Mouse (Mus musculus): ENCODE results near the gene Asna1. TPM values are rescaled to one million over a fixed set of nuclear protein-coding genes. Genes with fewer than 3 reads are reported as not detected.
A peak's percentile ranks its signal among the peaks of the same experiment; 100 is the strongest.

Asna1 gene
- total and polyA plus RNA-seq, 2 experiments from 2014 or later, result 136 to 153 TPM

- no peaks in the 10 kb centered on the region for H3K4me1 ChIP-seq (ENCODE audit: insufficient read depth)
- DNase-seq (peak; percentile 79), ATAC-seq (peak; percentile 89)
- peaks cover 30% of the 10 kb centered on the region for H3K27me3 ChIP-seq (ENCODE audit: insufficient read depth, low read length)
- H3K4me2 ChIP-seq (ENCODE audit: low read depth), result peak overlapping the region; percentile 62
- H3K27ac ChIP-seq (ENCODE audit: low read depth, low read length), result no peak overlapping the region
- peak overlapping the region; percentile 35 for H3K4me3 ChIP-seq (ENCODE audit: low read depth, low read length)
- peak overlapping the region; percentile 47 for H3K9ac ChIP-seq
- H3K9me3 ChIP-seq (ENCODE audit: low read length), result no peaks in the 10 kb centered on the region
- H3K36me3 ChIP-seq (ENCODE audit: insufficient read depth), result peaks cover 16% of the 10 kb centered on the region
- WGBS, result 5% methylated on average over 25 of the region's 26 CpGs
- peak; percentile 79 for TF ChIP-seq CTCF (IDR thresholded peaks at IDR 0.05; ENCODE audit: low read depth)
Measured at GRCm38 (mm10) chr8:85013230-85013840, 11.7 kb downstream of the Asna1 start.

- Histone ChIP-seq H3K27me3 (ENCODE audit: insufficient read depth, low read length) (peaks cover 30% of the 10 kb centered on the region), H3K4me3 (ENCODE audit: low read depth, low read length) (no peak overlapping the region), H3K4me2 (ENCODE audit: low read depth) (no peak overlapping the region), H3K9me3 (ENCODE audit: low read length) (no peaks in the 10 kb centered on the region), H3K4me1 (ENCODE audit: insufficient read depth) (no peaks in the 10 kb centered on the region), H3K9ac (no peak overlapping the region), H3K36me3 (ENCODE audit: insufficient read depth) (no peaks in the 10 kb centered on the region), H3K27ac (ENCODE audit: low read depth, low read length) (no peak overlapping the region)
- 18% methylated on average over 28 of the region's 28 CpGs for WGBS
- no peak for DNase-seq
- no peak for ATAC-seq
- TF ChIP-seq CTCF (IDR thresholded peaks at IDR 0.05; ENCODE audit: low read depth), result no peak
Measured at GRCm38 (mm10) chr8:85011242-85011641, 13.8 kb downstream of the Asna1 start.

GRCm38 (mm10) chr8:85007686-85008085, 17.4 kb downstream of the Asna1 start:
- no peak overlapping the region for H3K4me3 ChIP-seq (ENCODE audit: low read depth, low read length)
- H3K9me3 ChIP-seq (ENCODE audit: low read length), result no peaks in the 10 kb centered on the region
- no peak for ATAC-seq
- DNase-seq, result no peak
- H3K27ac ChIP-seq (ENCODE audit: low read depth, low read length), result no peak overlapping the region
- H3K9ac ChIP-seq, result no peak overlapping the region
- 20% methylated on average over 25 of the region's 25 CpGs for WGBS
- H3K36me3 ChIP-seq (ENCODE audit: insufficient read depth), result peaks cover 5% of the 10 kb centered on the region; the same call in 1 of the 2 replicates
- peaks cover 14% of the 10 kb centered on the region for H3K27me3 ChIP-seq (ENCODE audit: insufficient read depth, low read length)
- H3K4me1 ChIP-seq (ENCODE audit: insufficient read depth), result no peaks in the 10 kb centered on the region
- 0 out of 2 replicates have a peak, but pooled peaks have one; percentile 18 for TF ChIP-seq CTCF (IDR thresholded peaks at IDR 0.05; ENCODE audit: low read depth)
- no peak overlapping the region for H3K4me2 ChIP-seq (ENCODE audit: low read depth)

- DNase-seq, result peak; percentile 90
- H3K4me3 ChIP-seq (ENCODE audit: low read depth, low read length), result no peak overlapping the region
- H3K27me3 ChIP-seq (ENCODE audit: insufficient read depth, low read length), result no peaks in the 10 kb centered on the region
- H3K4me2 ChIP-seq (ENCODE audit: low read depth), result no peak overlapping the region
- no peak overlapping the region for H3K27ac ChIP-seq (ENCODE audit: low read depth, low read length)
- peak overlapping the region; percentile 25; the same call in 1 of the 2 replicates for H3K9ac ChIP-seq
- no peaks in the 10 kb centered on the region for H3K4me1 ChIP-seq (ENCODE audit: insufficient read depth)
- H3K9me3 ChIP-seq (ENCODE audit: low read length), result no peaks in the 10 kb centered on the region
- TF ChIP-seq CTCF (IDR thresholded peaks at IDR 0.05; ENCODE audit: low read depth), result peak; percentile 93
- peaks cover 14% of the 10 kb centered on the region for H3K36me3 ChIP-seq (ENCODE audit: insufficient read depth)
- ATAC-seq, result peak; percentile 88
- 3% methylated on average over 19 of the region's 19 CpGs for WGBS
Measured at GRCm38 (mm10) chr8:84997649-84998295, 27.3 kb downstream of the Asna1 start.

- H3K4me2 ChIP-seq (ENCODE audit: low read depth), result no peak overlapping the region
- H3K4me3 ChIP-seq (ENCODE audit: low read depth, low read length), result no peak overlapping the region
- DNase-seq (no peak), ATAC-seq (no peak)
- H3K27me3 ChIP-seq (ENCODE audit: insufficient read depth, low read length), result no peaks in the 10 kb centered on the region
- 84% methylated on average over 5 of the region's 5 CpGs for WGBS
- TF ChIP-seq CTCF (IDR thresholded peaks at IDR 0.05; ENCODE audit: low read depth), result no peak
- no peak overlapping the region for H3K9ac ChIP-seq
- no peaks in the 10 kb centered on the region for H3K4me1 ChIP-seq (ENCODE audit: insufficient read depth)
- peaks cover 7% of the 10 kb centered on the region; the same call in 1 of the 2 replicates for H3K36me3 ChIP-seq (ENCODE audit: insufficient read depth)
- H3K27ac ChIP-seq (ENCODE audit: low read depth, low read length), result no peak overlapping the region
- H3K9me3 ChIP-seq (ENCODE audit: low read length), result no peaks in the 10 kb centered on the region
Measured at GRCm38 (mm10) chr8:84996978-84997377, 28.1 kb downstream of the Asna1 start.

- Histone ChIP-seq H3K4me3 (ENCODE audit: low read depth, low read length) (no peak overlapping the region), H3K9ac (no peak overlapping the region), H3K4me1 (ENCODE audit: insufficient read depth) (peaks cover 7% of the 10 kb centered on the region), H3K27me3 (ENCODE audit: insufficient read depth, low read length) (no peaks in the 10 kb centered on the region), H3K9me3 (ENCODE audit: low read length) (no peaks in the 10 kb centered on the region), H3K27ac (ENCODE audit: low read depth, low read length) (no peak overlapping the region), H3K4me2 (ENCODE audit: low read depth) (peak overlapping the region; percentile 10; the same call in 1 of the 2 replicates), H3K36me3 (ENCODE audit: insufficient read depth) (0 out of 2 replicates have a peak, but pooled peaks cover 3% of the 10 kb centered on the region)
- 19% methylated on average over 25 of the region's 25 CpGs for WGBS
- peak; percentile 44 for DNase-seq
- peak; percentile 32; the same call in 1 of the 2 replicates for ATAC-seq
- no peak for TF ChIP-seq CTCF (IDR thresholded peaks at IDR 0.05; ENCODE audit: low read depth)
Measured at GRCm38 (mm10) chr8:84995680-84996079, 29.4 kb downstream of the Asna1 start.

- H3K4me1 ChIP-seq (ENCODE audit: insufficient read depth), result peaks cover 10% of the 10 kb centered on the region
- H3K4me2 ChIP-seq (ENCODE audit: low read depth), result no peak overlapping the region
- 96% methylated on average over 9 of the region's 9 CpGs for WGBS
- no peak overlapping the region for H3K9ac ChIP-seq
- ATAC-seq, result no peak
- no peak overlapping the region for H3K4me3 ChIP-seq (ENCODE audit: low read depth, low read length)
- no peaks in the 10 kb centered on the region for H3K9me3 ChIP-seq (ENCODE audit: low read length)
- H3K27me3 ChIP-seq (ENCODE audit: insufficient read depth, low read length), result no peaks in the 10 kb centered on the region
- H3K27ac ChIP-seq (ENCODE audit: low read depth, low read length), result no peak overlapping the region
- no peak for TF ChIP-seq CTCF (IDR thresholded peaks at IDR 0.05; ENCODE audit: low read depth)
- no peak for DNase-seq
- 0 out of 2 replicates have a peak, but pooled peaks cover 3% of the 10 kb centered on the region for H3K36me3 ChIP-seq (ENCODE audit: insufficient read depth)
Measured at GRCm38 (mm10) chr8:84994375-84994774, 30.7 kb downstream of the Asna1 start.
